Mouse (Mus musculus) liver, embryonic 14.5 days (tissue): ENCODE data around the gene Nans. TPM values are rescaled to one million over a fixed set of nuclear protein-coding genes. Genes with fewer than 3 reads are reported as not detected.

Experiments
- ATAC-seq: fragments of 200-750 bp; cut with Nextera tagmentation; 2 replicates; pipeline ENCODE4 v1.8.0; 2017; ENCODE audit warnings: moderate number of reproducible peaks, mild to moderate bottlenecking, moderate library complexity; ENCODE audit not compliant: insufficient read depth
- DNase-seq, 3 experiments: peaks; one replicate each; pipeline ENCODE4 v3.0.0-alpha.2; 2012 to 2013; ENCODE audit warnings: low read depth in 3 of 3, low spot score in 3 of 3
- H3K27ac ChIP-seq: fragments of 300-500 bp; sonication (generic); 2 replicates; pipeline ENCODE4 v1.5.1; 2014; ENCODE audit warnings: moderate library complexity, mild to moderate bottlenecking, control low read depth, inconsistent platforms
- H3K27me3 ChIP-seq: fragments of 300-500 bp; sonication (generic); 2 replicates; pipeline ENCODE4 v1.6.1; 2014; ENCODE audit warnings: mild to moderate bottlenecking, low read length, moderate library complexity; ENCODE audit not compliant: control insufficient read depth, insufficient read depth
- H3K36me3 ChIP-seq: fragments of 300-500 bp; sonication (generic); replicated peaks from 2 replicates; pipeline ENCODE4 v1.6.1; 2014; ENCODE audit warnings: low read depth; ENCODE audit not compliant: control insufficient read depth, insufficient read depth
- H3K4me1 ChIP-seq, 2 experiments: fragments of 200-500 bp in 1 of 2; fragments of 300-500 bp in 1 of 2; sonication (generic) in 1 of 2; replicated peaks; 2 replicates each; pipeline ENCODE4 v1.6.1; 2012 to 2014; ENCODE audit warnings: antibody characterized with exemption in 1 of 2, inconsistent platforms in 1 of 2, low read length in 1 of 2; ENCODE audit not compliant: control insufficient read depth in 2 of 2, insufficient read depth in 2 of 2
- H3K4me2 ChIP-seq: fragments of 300-500 bp; sonication (generic); 2 replicates; pipeline ENCODE4 v1.6.1; 2014; ENCODE audit warnings: low read depth, mild to moderate bottlenecking, control low read depth, moderate library complexity
- H3K4me3 ChIP-seq, 2 experiments: fragments of 200-500 bp in 1 of 2; fragments of 300-500 bp in 1 of 2; sonication (generic) in 1 of 2; 2 replicates each; pipeline ENCODE4 v1.5.1; 2012 to 2014; ENCODE audit warnings: low read depth in 2 of 2, low read length in 2 of 2, mild to moderate bottlenecking in 2 of 2, control low read depth in 1 of 2, inconsistent platforms in 1 of 2, moderate library complexity in 1 of 2; ENCODE audit not compliant: insufficient read depth in 1 of 2
- H3K9ac ChIP-seq: fragments of 300-500 bp; sonication (generic); replicated peaks from 2 replicates; pipeline ENCODE4 v1.6.1; 2014; ENCODE audit warnings: mild to moderate bottlenecking, control low read depth, moderate library complexity
- H3K9me3 ChIP-seq: fragments of 300-500 bp; sonication (generic); 2 replicates; pipeline ENCODE4 v1.6.1; 2016; ENCODE audit warnings: low read length, mixed read lengths; ENCODE audit not compliant: control insufficient read depth
- CTCF ChIP-seq: IDR thresholded peaks from 2 replicates; pipeline ENCODE4 v1.5.1; 2016; ENCODE audit warnings: antibody characterized with exemption, low read depth, control low read depth
- EP300 ChIP-seq: IDR thresholded peaks from 2 replicates; pipeline ENCODE4 v1.6.1; 2016; ENCODE audit warnings: antibody characterized with exemption, low read depth
- WGBS: fragments of 180-500 bp; shearing (Covaris S2); extraction: QIAGEN DNeasy Blood & Tissue Kit; methylation state at CpG from one replicate; pipeline ENCODE4 v1.1.7; 2014; ENCODE audit not compliant: insufficient replicate concordance; 5-methylcytosine and 5-hydroxymethylcytosine counted together
- polyA plus RNA-seq, 2 experiments: library from polyadenylated mRNA; depleted of rRNA in 1 of 2; stranded (reverse) in 1 of 2; unstranded in 1 of 2; fragments of >200 nt; fragmentation: Nextera tagmentation in 1 of 2; extraction: Ambion mirVana in 1 of 2; gene quantifications; 2 replicates each; pipeline versions ENCODE4 v1.2.1 to v1.2.3; 2012 to 2014

Gene Nans
- polyA plus RNA-seq, 2 experiments = 32.9 to 51.8 TPM

DNA sequence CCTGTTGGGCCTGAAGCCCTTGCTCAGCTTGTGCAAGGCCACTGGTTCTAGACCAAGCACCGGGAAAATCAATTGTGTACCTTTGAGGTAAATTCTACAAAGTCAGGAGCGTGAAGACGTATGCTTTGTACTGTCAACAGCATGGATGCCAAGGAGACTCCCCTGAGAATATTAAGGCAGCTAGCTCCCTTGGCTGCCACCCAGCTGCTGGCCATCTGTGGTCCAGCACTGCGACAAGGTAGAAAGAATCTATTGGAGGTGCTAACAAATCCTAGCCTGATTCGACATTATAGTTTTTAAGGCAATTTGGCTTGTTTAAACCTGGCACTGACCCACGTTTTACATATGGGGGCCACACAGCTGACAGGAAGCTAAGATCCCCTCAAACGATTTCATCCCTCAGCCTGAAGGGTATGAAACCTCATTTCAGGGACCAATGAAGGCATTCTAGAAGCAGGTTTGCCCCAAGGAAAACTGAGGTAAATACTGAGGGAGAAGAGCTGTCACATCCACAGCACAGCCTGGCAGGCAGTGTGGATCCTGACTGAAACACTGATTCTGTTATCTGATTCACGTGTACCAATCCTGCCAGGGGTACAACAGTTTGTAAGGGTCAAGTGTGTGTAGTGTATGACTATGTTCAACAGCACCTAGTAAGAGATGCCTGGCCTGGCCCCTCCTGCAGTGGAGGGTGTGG, 16.5 kb downstream of the Nans start:
- H3K27me3 ChIP-seq = no peaks in the 10 kb centered on the region; the same call in 1 of the 2 replicates
- no peak for DNase-seq
- H3K4me1 ChIP-seq = peaks cover 14 to 23% of the 10 kb centered on the region in 2 experiments
- H3K4me2 ChIP-seq = no peak overlapping the region
- peaks cover 14% of the 10 kb centered on the region for H3K36me3 ChIP-seq
- WGBS = 68% methylated on average over 8 of the region's 8 CpGs
- H3K9ac ChIP-seq = no peak overlapping the region
- H3K27ac ChIP-seq = no peak overlapping the region
- H3K9me3 ChIP-seq = no peaks in the 10 kb centered on the region
- ATAC-seq = no peak
- H3K4me3 ChIP-seq = no peak overlapping the region
- no peak for TF ChIP-seq CTCF
- TF ChIP-seq EP300 = no peak

DNA sequence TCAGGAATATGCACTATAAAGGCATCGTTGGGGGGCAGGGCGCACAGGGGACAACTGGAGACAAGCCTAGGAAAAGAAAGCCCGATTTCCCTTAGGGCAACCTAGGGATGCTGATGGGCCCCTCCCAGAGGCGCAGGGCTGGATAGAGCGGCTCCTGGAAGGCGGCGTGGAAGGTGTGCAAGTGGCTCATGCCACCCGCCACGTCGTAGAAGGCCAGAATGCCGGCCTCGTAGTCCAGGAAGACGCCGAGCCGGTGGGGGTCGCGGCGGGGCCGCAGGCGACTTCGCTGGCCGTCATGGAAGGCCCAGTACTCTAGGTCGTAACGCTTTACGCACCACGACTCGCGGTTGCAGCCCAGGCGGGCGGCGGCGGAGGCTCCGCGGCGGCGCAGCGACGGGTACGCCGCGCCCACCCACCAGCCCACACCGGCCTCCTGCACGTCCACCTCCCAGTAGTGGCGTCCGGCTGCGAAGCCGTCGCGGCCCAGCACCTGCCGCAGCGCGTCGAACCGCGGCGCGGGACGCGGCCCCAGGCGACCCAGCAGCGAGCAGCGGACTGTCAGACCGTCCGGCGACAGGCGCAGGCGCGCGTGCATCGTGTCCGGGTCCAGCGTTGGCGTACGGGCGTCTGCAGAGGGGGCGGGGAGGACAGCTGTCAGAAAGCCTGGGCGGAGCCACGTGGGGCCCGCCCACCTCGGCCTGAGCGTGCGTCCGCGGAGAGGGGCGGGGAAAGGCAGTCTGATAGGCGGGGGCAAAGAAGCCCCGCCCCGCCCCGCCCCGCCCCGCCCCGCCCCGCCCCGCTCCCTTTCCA, 18.0 kb downstream of the Nans start:
- whole genome bisulfite sequencing = 1% methylated on average over 92 of the region's 94 CpGs
- Histone ChIP-seq H3K9ac (peak overlapping the region; percentile 71), H3K4me1 (peaks cover 14 to 23% of the 10 kb centered on the region in 2 experiments), H3K4me2 (peak overlapping the region; percentile 99), H3K4me3 (peak overlapping the region; percentile 61 to 75), H3K36me3 (peaks cover 5% of the 10 kb centered on the region), H3K27ac (no peak overlapping the region), H3K27me3 (no peaks in the 10 kb centered on the region; the same call in 1 of the 2 replicates), H3K9me3 (no peaks in the 10 kb centered on the region)
- TF ChIP-seq CTCF = no peak
- TF ChIP-seq EP300 = no peak
- peak; percentile 94 for ATAC-seq
- peak; percentile 89 to 90 (median 90) for DNase-seq

DNA sequence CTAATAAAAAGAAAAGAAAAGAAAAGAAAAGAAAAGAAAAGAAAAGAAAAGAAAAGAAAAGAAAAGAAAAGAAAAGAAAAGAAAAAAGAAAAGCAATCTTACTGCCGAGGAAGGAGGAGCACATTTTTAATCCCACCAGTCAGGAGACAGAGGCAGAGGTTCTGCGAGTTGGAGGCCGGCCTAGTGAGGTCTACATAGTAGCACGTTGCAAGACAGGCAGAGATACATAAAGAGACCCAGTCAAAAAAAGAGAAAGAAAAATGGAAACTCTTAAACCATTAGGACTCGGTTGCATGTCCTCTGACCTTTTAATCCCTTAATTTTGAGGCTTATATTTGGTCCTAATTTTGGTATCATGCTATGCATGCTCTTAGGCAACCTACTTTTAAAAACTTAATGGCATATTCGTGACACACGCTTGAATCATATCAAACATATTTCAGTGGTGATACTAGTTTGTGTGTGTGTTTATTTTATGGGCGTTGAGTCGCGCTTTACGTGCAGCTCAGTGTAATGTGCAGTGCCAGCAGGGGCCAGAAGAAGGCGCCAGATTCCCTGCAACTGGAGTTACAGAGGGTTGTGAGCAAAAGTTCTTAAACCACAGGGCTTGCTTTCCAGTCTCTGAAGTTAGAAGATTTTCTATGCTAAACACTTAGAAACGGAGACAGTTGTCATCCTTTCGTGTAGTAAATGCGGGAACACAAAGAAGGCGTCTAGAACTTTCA, 18.9 kb downstream of the Nans start:
- Histone ChIP-seq H3K9ac (no peak overlapping the region; the same call in 1 of the 2 replicates), H3K36me3 (peaks cover under 1% of the 10 kb centered on the region), H3K27ac (peak overlapping the region; percentile 14), H3K4me1 (peaks cover 14 to 23% of the 10 kb centered on the region in 2 experiments), H3K9me3 (no peaks in the 10 kb centered on the region), H3K27me3 (no peaks in the 10 kb centered on the region; the same call in 1 of the 2 replicates), H3K4me2 (peak overlapping the region; percentile 99), H3K4me3 (peak overlapping the region; percentile 46 to 75)
- no peak; the same call in 1 of the 2 replicates for TF ChIP-seq EP300
- peak; percentile 91 for TF ChIP-seq CTCF
- 4% methylated on average over 16 of the region's 16 CpGs for WGBS
- DNase-seq = peak; percentile 73 to 78 (median 76)
- ATAC-seq = peak; percentile 42; the same call in 1 of the 2 replicates

DNA sequence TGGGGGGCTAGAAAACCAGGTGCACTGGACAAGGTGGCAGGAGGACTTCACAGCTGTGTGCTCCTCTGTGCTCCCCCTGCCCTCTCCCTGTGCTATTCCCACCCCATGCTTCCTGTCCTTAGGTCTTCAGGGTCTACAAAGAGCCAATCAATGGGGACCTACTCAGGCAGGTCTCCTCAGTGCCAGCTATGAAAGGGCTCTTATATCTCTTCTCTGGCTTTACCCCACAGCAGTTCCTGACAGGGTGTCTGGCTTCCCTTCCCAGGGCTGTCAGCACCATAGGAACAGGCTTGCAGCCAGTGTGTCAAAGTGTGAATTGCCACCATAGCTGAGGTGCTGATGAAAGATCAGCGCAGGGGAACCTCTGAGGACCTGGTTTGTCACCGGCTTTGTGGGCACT, 31.4 kb downstream of the Nans start:
- Histone ChIP-seq H3K4me3 (no peak overlapping the region), H3K27me3 (no peaks in the 10 kb centered on the region), H3K4me1 (peaks cover 2 to 5% of the 10 kb centered on the region in 2 experiments; a peak in 3 of 4 replicates), H3K36me3 (peaks cover 3% of the 10 kb centered on the region; the same call in 1 of the 2 replicates), H3K4me2 (no peak overlapping the region), H3K27ac (no peak overlapping the region), H3K9me3 (no peaks in the 10 kb centered on the region), H3K9ac (no peak overlapping the region)
- WGBS = 80% methylated on average over 2 of the region's 2 CpGs
- no peak for DNase-seq
- ATAC-seq = no peak
- no peak for TF ChIP-seq CTCF
- no peak for TF ChIP-seq EP300
